Mouse (Mus musculus) spleen, adult 2 months (tissue): ENCODE measurements around the gene Rhbdd1.

Experiments used
- CTCF ChIP-seq: fragments of 200-500 bp; IDR thresholded peaks from 2 replicates; pipeline ENCODE4 v1.5.1; 2011; ENCODE audit warnings: mild to moderate bottlenecking, inconsistent platforms; ENCODE audit not compliant: insufficient read depth, insufficient read length, insufficient replicate concordance; ENCODE audit errors: extremely low read depth
- POLR2A ChIP-seq: fragments of 200-500 bp; IDR thresholded peaks from 2 replicates; pipeline ENCODE4 v1.6.1; 2011; ENCODE audit warnings: low read depth, low read length, inconsistent platforms

DNA sequence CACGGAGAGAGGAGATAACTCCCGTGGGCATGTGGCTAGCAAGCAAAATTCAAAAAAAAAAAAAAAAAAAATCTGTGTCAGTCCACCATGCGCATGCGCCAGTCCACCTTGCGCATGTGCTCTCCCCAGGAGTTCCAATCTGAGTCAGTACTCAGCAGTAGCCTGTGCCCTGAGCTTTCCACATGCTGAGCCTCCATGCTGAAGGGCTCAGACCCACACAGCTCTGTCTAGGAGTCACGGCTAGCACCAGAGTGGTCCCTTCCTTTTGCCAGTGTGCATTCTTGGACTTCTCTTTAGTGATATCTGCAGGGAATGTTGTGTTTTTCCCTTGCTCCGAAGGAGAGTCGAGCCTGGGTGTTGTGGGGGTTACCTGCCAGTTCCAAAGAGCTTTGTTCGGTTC, 93.0 kb downstream of the Rhbdd1 start:
- no peak for TF ChIP-seq POLR2A
- TF ChIP-seq CTCF, result no peak
